Comparison of ENCODE assay signal across 13 mouse cellular contexts in the genomic region with DNA sequence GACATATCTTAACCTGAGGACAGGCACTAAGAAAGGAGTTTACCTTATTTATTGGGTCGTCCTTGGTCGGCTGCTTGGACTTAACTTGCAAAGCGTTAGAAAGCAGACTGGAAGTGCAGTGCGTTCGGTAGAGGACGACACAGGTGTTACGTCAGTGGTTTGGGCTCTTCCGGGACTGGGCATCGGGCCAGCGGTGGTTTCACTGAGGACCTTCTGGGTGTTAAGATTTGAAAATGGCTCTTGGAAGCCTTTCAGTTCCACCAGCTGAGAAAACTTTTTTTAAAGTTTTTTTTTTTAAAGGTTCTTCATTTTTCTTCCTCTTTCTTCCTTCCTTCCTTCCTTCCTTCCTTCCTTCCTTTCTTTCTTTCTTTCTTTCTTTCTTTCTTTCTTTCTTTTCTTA. TPM values are rescaled to one million over a fixed set of nuclear protein-coding genes. Genes with fewer than 3 reads are reported as not detected.
DNase-seq lines count a peak whose midpoint lies in the region; ATAC-seq and TF ChIP-seq lines count a peak whose summit lies in the region.
"Had no signal": no experiment of that assay in that cellular context is flagged by ENCODE, and none has a peak within 500 bp of the region (broad histone marks: within the 10 kb centered on the region; RNA-seq: fewer than 3 reads in every experiment).

No protein-coding gene starts in this region.

- no peaks in the 10 kb centered on the region for H3K27me3 ChIP-seq in lung, embryonic 14.5 days (ENCODE audit: insufficient read depth, low read length)
- no peaks in the 10 kb centered on the region for H3K27me3 ChIP-seq in splenic B cell, adult 2 months (ENCODE audit: control insufficient read depth, insufficient read depth, low read length, poor library complexity, severe bottlenecking)
- H3K27me3 ChIP-seq in intestine, embryonic 15.5 days (replicated peaks) = 0 out of 2 replicates have a peak, but pooled peaks cover 4% of the 10 kb centered on the region

- DNase-seq in gastrocnemius, adult 18-20 months (ENCODE audit: low spot score) = peak; percentile 15
- DNase-seq in gastrocnemius, postnatal 25 days = no peak
- peak; percentile 80 for DNase-seq in testis, postnatal 10 days (ENCODE audit: low spot score)
- DNase-seq in testis, postnatal 14 days (ENCODE audit: low spot score) = no peak
- peak; percentile 75 for DNase-seq in lung, embryonic 14.5 days
- DNase-seq in splenic B cell, adult 2 months (ENCODE audit: low read depth, low spot score) = peak; percentile 43
- DNase-seq in thymus, postnatal 0 days (ENCODE audit: low spot score) = no peak
- DNase-seq: forebrain, postnatal 0 days; left cerebral cortex, postnatal 4 days had no signal

- no peaks in the 10 kb centered on the region for H3K4me1 ChIP-seq in lung, embryonic 14.5 days (ENCODE audit: insufficient read depth)
- H3K4me1 ChIP-seq in intestine, embryonic 15.5 days (replicated peaks) = no peaks in the 10 kb centered on the region

- no peaks in the 10 kb centered on the region for H3K36me3 ChIP-seq in lung, embryonic 14.5 days (ENCODE audit: insufficient read depth)
- no peaks in the 10 kb centered on the region for H3K36me3 ChIP-seq in splenic B cell, adult 2 months (ENCODE audit: control insufficient read depth, insufficient read depth, low read length, poor library complexity, severe bottlenecking)
- no peaks in the 10 kb centered on the region for H3K36me3 ChIP-seq in intestine, embryonic 15.5 days
- H3K36me3 ChIP-seq: embryonic facial prominence, embryonic 10.5 days had no signal

- no peak overlapping the region for H3K9ac ChIP-seq in lung, embryonic 14.5 days
- no peak overlapping the region for H3K9ac ChIP-seq in intestine, embryonic 15.5 days
- H3K9ac ChIP-seq: forebrain, postnatal 0 days had no signal

- H3K4me3 ChIP-seq in lung, embryonic 14.5 days (ENCODE audit: low read depth, low read length) = no peak overlapping the region
- H3K4me3 ChIP-seq in intestine, embryonic 15.5 days (replicated peaks) = no peak overlapping the region
- H3K4me3 ChIP-seq: embryonic facial prominence, embryonic 10.5 days; megakaryocyte, embryonic 14.5 days had no signal

- 42% methylated on average over 10 of the region's 10 CpGs for WGBS in lung, embryonic 14.5 days
- WGBS in intestine, embryonic 15.5 days = 57% methylated on average over 10 of the region's 10 CpGs

- no peak for TF ChIP-seq CTCF in lung, embryonic 14.5 days (IDR thresholded peaks at IDR 0.05; ENCODE audit: low read depth)

- ATAC-seq in lung, embryonic 14.5 days (ENCODE audit: insufficient read depth) = no peak
- no peak for ATAC-seq in intestine, embryonic 15.5 days
- ATAC-seq: forebrain, postnatal 0 days had no signal

- H3K9me3 ChIP-seq in lung, embryonic 14.5 days (ENCODE audit: low read depth, low read length) = no peaks in the 10 kb centered on the region
- H3K9me3 ChIP-seq in intestine, embryonic 15.5 days = no peaks in the 10 kb centered on the region

- H3K27ac ChIP-seq in lung, embryonic 14.5 days (ENCODE audit: low read depth) = no peak overlapping the region
- no peak overlapping the region for H3K27ac ChIP-seq in intestine, embryonic 15.5 days
- H3K27ac ChIP-seq: embryonic facial prominence, embryonic 10.5 days; kidney, postnatal 0 days had no signal

- no peak overlapping the region for H3K4me2 ChIP-seq in lung, embryonic 14.5 days
- no peak overlapping the region for H3K4me2 ChIP-seq in intestine, embryonic 15.5 days (replicated peaks)

RNA-seq across cellular contexts. Expression of gene Epop, which starts 25.6 kb away (rescaled TPM):
- under 1 TPM; 0.75 to 1.00 TPM for total RNA-seq in gastrocnemius, adult 18-20 months (2021)
- total RNA-seq in gastrocnemius, postnatal 25 days (2021) = 1 to 10 TPM; 1.2 to 1.6 TPM
- 6.1 and 7.4 TPM in 2 replicates for polyA plus RNA-seq in lung, embryonic 14.5 days (2014; fragmentation: Nextera tagmentation; extraction: Ambion mirVana)
- 2.7 and 3.7 TPM in 2 replicates for polyA plus RNA-seq in intestine, embryonic 15.5 days (2015; fragmentation: Nextera tagmentation; extraction: Ambion mirVana)
- polyA plus RNA-seq in thymus, postnatal 0 days (2015; fragmentation: Nextera tagmentation; extraction: Ambion mirVana) = 1.8 and 2.2 TPM in 2 replicates

RNA-seq across cellular contexts. Expression of gene Srcin1, which starts 27.9 kb away (rescaled TPM):
- 1 to 10 TPM; 1.3 to 1.9 TPM for total RNA-seq in gastrocnemius, adult 18-20 months (2021)
- total RNA-seq in gastrocnemius, postnatal 25 days (2021) = under 1 TPM; 0.43 to 0.49 TPM
- polyA plus RNA-seq in lung, embryonic 14.5 days (2014; fragmentation: Nextera tagmentation; extraction: Ambion mirVana) = 0.68 and 0.70 TPM in 2 replicates
- polyA plus RNA-seq in intestine, embryonic 15.5 days (2015; fragmentation: Nextera tagmentation; extraction: Ambion mirVana) = 0.24 and 0.25 TPM in 2 replicates
- 0.05 and 0.06 TPM in 2 replicates for polyA plus RNA-seq in thymus, postnatal 0 days (2015; fragmentation: Nextera tagmentation; extraction: Ambion mirVana)

RNA-seq across cellular contexts. Expression of gene Mllt6, which starts 59.3 kb away (rescaled TPM):
- total RNA-seq in gastrocnemius, adult 18-20 months (2021) = 10 to 100 TPM; 44.1 to 51.0 TPM
- 10 to 100 TPM; 33.0 to 40.5 TPM for total RNA-seq in gastrocnemius, postnatal 25 days (2021)
- polyA plus RNA-seq in lung, embryonic 14.5 days (2014; fragmentation: Nextera tagmentation; extraction: Ambion mirVana) = 5.2 TPM in 2 replicates
- 1.9 and 2.4 TPM in 2 replicates for polyA plus RNA-seq in intestine, embryonic 15.5 days (2015; fragmentation: Nextera tagmentation; extraction: Ambion mirVana)
- 1.9 and 2.4 TPM in 2 replicates for polyA plus RNA-seq in thymus, postnatal 0 days (2015; fragmentation: Nextera tagmentation; extraction: Ambion mirVana)

Comparison
In these comparisons a context has a peak if more than half of its experiments do, and no peak if none do; other contexts are left out.
1. DNase-seq: peak in gastrocnemius, adult 18-20 months (single experiment), testis, postnatal 10 days (single experiment), lung, embryonic 14.5 days (single experiment) and splenic B cell, adult 2 months (single experiment); none in gastrocnemius, postnatal 25 days (single experiment), testis, postnatal 14 days (single experiment) and thymus, postnatal 0 days (single experiment).